Mouse (Mus musculus) 3134 (cell line): ENCODE measurements around the gene Scgb1b29.
"Not testable (repeated sequence)": the region's sequence is repeated elsewhere in the genome, so short reads cannot be mapped to it uniquely, and the experiment has no call there.

Experiments used
- DNase-seq: peaks from one replicate; pipeline ENCODE4 v3.0.0-alpha.2; 2011; ENCODE audit warnings: low spot score; ENCODE audit not compliant: insufficient read length; ENCODE audit errors: extremely low read depth

Gene Scgb1b29

DNA sequence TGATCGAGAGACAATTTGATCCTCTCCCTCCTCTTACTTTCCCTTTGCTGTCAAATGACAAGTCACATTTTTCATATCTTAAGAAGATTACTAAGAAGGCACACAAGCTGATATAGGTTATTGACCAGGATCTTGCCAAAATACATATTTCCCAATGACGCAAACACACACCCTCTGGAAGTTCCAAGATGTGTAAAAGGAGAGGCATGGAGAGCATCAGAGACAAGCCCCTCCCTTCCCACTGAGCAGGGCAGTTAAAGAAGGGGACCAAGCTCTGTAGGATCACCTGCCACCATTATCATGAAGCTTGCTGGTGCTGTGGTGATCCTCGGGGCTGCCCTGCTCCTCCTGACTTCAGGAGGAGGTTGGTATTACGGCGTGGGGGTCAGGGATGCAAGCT lies at the start of gene Scgb1b29:
TSS of gene Scgb1b29 (plus strand) at position 301 of the 400 bp plus-strand sequence.
- DNase-seq: not testable (repeated sequence)

DNA sequence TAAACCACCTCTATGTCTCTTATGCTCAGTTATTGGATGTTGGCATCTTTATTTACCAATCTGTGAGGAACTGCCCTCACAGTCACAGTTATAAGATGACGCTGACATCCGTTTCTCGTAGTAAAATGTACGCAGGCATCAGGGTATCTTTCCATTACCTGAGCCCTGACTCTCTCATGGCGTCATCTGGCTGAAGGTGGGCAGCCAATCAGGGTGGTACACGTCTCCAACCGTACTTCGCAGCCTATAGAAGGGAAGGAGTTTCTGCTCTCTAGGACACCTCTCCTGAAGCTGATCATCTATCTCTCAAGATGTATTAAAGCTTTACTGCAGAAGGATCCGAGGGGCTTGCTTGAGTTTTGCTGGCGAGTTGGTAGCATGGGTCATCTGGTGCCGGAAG lies 12.7 kb upstream of the Scgb1b29 start:
- not testable (repeated sequence) for DNase-seq
